Mouse (Mus musculus): Measurements from ENCODE around the gene Vps13d.
"Not testable (repeated sequence)": the region's sequence is repeated elsewhere in the genome, so short reads cannot be mapped to it uniquely, and the experiment has no call there.

Vps13d gene

GRCm38 (mm10) chr4:145210564-145210963 is 15.8 kb upstream of the Vps13d start:
- no peak for DNase-seq

DNA sequence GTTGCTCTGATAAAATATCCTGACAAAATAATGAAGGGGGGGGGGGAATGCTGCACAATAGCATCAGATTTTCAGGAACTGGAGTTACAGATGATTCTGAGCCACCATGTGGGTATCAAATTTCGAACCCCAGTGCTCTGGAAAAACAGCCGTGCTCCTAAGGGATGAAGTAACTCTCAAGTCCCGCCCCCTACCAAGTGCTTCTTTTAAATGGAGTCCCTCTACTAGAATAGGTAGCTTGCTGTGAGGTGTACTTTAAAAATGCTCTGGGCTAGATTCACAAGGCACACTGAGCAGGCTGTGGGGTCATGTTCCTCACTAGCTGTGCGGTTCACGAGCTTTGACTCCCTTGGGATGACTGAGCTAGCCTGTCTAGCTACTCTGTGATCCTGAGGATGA is 14.9 kb upstream of the Vps13d start:
- DNase-seq, result no peak

- no peak for DNase-seq
Measured at GRCm38 (mm10) chr4:145209076-145209689, 14.4 kb upstream of the Vps13d start.

DNA sequence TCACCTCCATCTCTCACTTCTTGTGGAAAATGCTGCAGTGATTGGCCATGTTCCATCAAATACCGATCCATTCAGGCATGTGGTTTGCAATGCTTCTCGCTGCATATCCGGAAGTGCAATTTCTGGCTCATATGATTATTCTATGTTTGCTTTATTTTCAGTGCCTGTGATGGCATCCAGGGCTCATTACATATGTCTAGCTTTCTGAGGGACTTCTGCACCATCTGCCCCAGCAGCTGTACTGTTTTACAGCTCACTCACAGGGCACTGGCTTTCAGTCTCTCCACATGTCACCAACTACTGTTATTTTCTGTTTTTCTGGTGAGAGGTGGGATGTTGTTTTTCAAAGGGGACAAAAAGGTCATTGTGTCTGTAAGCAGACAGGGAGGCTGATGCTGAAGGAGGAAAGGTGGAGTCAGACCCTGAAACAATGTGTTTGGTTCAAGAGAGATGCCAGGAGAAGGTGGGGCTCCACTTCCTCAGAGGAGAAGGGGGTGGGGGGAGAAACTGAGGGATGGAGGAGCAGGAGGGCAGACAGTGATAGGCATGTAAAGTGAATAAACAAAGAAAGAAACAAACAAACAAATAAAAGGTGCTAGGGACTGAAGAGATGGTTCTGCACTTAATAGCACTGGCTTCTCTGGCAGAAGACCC is 13.0 kb upstream of the Vps13d start:
- no peak for DNase-seq

DNA sequence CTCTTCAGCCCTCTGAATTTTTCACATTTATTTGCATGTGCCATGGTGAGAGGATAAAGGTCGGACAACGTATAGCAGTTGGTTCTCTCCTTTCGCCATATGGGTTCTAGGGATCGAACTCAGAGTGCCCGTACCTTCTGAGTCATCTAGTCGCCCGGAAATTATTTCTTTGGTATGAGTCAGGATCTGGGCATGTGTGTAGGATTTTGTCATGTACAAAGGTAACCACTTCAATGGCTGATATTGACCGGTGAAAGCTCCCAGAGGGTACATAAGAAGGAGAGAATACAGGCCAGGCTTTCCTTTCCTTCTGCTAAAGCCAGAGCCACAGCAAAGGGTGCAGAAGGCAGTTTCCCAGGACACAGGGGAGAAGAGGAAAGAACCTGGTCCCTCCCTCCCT is 10.0 kb upstream of the Vps13d start:
- DNase-seq, result no peak

DNA sequence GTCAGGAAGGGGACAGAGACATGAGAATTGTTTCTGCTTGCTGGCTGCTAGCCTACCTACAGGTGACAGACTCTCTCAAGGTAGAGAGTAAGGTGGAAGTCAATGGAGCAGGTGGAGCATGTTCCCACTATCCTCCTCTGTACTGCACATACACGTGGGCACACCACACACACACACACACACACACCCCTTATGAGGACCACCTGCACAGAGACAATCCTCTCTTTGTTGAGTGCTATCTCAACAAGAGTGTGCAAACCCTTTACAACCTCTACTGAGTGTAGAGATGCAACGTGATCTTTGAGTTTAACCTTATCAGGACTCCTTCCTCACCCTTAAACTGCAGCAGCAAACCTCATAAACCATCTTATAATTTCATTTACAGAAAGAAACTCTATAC is 8.5 kb upstream of the Vps13d start:
- DNase-seq, result no peak

GRCm38 (mm10) chr4:145201424-145201823 is 6.6 kb upstream of the Vps13d start:
- no peak for DNase-seq

DNA sequence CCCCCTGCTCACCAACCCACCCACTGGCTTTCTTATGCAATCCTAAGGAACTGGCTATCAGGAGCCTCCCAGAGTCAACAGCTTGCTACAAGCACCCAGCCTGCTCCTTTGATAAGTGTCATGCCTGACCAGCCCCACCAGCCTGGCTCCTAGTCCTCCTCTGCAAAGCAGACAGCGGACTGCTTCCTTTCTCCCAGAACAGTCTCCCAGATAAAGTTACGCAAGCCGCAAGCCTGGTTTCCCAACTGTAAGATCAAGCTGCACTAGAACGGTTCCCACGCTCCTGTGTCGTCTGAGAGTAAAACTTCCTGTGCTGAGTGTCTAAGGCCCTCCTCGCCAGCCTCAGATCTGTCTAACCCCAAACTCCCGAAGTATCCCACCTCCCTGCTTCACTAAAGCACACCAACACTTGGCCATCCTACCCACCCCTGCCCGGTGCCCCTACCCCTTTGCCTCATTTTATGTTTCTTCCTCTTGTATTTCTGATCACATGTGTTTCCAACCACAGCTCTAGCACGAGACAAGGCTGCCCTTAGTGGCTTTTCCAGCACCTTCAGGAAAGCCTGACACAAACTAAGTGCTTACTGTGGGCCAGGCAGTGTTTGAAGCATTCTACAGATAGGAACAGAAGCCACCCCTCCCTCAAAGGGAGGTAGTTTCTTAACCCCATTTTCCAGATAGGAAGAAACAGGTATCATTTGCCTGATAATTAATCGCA is 5.3 kb upstream of the Vps13d start:
- DNase-seq, result no peak

- no peak for DNase-seq
Measured at GRCm38 (mm10) chr4:145196586-145196985, 1.8 kb upstream of the Vps13d start.

DNA sequence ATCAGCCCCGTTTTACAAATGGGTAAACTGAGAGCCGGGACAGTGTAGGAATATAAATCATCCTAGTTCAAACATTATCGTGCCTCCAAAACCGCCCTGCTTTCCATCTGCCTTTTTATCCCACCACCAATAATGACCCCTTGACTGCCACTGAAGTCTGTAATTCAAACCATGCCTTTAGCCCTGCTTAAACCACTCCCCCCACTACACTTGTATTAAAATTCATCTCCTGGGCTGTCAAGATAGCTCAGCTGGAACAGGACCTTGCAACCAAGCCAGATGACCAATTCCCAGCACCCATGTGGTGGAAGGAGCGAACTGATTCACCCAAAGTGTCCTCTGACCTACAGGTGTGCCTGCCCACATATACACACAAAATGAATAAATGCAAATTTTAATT is 367 bp upstream of the Vps13d start:
- no peak for DNase-seq

DNA sequence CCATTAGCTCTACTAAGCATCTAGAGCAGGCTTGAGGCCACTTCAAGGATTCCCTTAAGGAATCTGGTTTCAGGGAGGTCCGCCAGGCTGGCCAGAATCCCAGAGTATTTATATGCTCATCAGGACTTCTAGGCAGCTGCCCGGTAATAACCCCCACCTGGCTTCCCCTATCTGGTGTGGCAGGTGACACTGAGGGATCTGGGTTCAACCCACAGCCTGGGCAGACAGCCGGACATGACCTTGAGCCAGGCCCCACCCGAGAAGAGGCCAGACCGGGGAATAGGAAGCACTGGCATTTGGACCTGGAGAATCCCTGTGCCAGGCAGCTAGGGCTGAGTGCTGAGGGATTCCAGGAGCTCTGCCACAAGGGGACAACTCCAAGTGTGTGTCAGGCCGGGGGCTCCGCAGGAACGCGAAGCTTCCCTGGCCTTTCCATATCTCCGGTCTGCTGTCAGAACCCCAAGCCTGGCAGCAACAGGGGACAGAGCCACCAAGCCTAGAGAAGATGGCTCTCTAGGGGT is 754 bp downstream of the Vps13d start:
- DNase-seq, result peak; percentile 64

GRCm38 (mm10) chr4:145193406-145193805 is 1.4 kb downstream of the Vps13d start:
- DNase-seq, result peak; percentile 27

- DNase-seq, result peak; percentile 42
Measured at GRCm38 (mm10) chr4:145192686-145193085, 2.1 kb downstream of the Vps13d start.

GRCm38 (mm10) chr4:145188561-145188960 is 6.2 kb downstream of the Vps13d start:
- no peak for DNase-seq

DNA sequence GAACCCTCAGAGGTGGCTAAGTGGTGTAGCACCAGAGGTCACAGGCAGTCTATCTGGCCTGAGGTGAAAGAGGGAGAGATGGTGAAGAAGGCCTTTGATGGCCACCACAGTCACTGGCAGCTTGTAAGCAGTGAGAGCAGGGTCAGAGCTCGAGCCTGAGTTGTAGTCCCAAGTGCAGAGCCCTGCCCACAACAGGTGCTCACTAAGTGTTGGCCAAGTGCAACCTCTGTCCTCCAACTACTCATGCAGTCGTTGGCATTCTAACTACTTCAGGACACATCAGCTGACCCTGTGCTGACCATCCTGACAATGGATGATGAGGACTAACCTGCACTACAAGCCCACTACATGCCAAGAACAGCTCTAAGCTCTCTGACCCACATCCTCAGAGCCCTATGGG is 7.2 kb downstream of the Vps13d start:
- no peak for DNase-seq

GRCm38 (mm10) chr4:145178918-145179549 is 15.8 kb downstream of the Vps13d start:
- no peak for DNase-seq

GRCm38 (mm10) chr4:145165542-145165941 is 29.3 kb downstream of the Vps13d start:
- not testable (repeated sequence) for DNase-seq

DNA sequence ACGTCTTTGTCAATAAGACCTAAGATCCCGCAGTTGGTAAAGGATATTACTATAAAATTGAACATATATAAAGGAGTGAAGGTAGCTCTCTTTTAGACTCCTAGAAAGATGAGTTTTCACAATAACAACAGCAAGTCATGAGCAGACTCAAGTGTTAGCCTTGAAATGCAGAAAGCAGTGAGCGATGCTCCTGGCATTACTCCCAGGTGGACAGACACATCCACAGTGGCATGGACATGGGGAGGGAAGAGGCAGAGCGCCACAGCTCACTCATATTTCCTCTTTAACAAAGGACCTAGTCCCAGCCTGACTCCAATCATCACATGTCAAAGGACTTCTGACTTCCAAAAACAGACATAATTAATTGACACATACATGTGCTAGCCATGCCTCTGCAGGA is 30.7 kb downstream of the Vps13d start:
- DNase-seq, result no peak

DNA sequence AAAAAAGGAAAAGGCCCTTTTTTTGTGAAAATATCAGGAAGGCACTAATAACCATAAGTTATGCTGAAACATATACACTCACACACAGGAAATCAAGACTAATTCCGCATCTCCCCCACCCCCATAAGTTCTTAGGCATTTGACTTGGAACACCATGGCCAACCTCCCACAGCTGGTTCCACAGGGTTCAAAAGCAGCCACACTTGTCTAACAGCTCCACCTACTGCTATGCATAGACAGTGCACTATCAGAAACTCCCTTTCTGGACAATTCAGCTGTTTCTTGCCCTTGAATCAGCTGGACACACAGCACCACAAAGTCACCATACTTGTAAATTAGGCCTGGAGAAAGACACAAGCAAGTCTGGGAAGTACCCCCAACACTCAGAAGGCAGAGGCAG is 33.6 kb downstream of the Vps13d start:
- DNase-seq, result no peak

- peak; percentile 43 for DNase-seq
Measured at GRCm38 (mm10) chr4:145155956-145156355, 38.8 kb downstream of the Vps13d start.

DNA sequence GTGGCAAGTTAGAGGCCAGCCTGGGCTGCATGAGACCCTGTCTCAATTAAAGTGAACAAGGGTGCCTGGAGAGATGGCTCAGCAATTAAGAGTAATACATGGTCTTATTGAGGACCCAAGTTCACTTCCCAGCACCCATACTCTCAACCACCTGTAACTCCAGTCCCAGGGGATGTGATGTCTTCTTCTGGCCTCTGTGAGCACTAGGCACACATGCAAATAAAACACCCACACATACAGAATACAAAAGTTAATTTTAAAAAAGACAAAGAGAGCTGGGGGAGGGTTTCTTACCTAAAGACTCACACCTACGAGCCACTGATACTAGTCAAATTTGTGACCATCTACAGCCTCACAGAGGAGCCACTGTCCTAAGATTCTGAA is 43.7 kb downstream of the Vps13d start:
- DNase-seq, result no peak

GRCm38 (mm10) chr4:145150345-145151102 is 44.3 kb downstream of the Vps13d start:
- DNase-seq, result peak; percentile 44
